Mouse (Mus musculus) forebrain, embryonic 13.5 days (tissue): ENCODE results near the gene Ptpa. TPM values are rescaled to one million over a fixed set of nuclear protein-coding genes. Genes with fewer than 3 reads are reported as not detected.

Experiments used
- ATAC-seq: fragments of 200-750 bp; cut with Nextera tagmentation; 2 replicates; pipeline ENCODE4 v1.8.0; 2017
- H3K27ac ChIP-seq: fragments of 300-500 bp; sonication (generic); 2 replicates; pipeline ENCODE4 v1.5.1; 2015; ENCODE audit warnings: inconsistent platforms, mild to moderate bottlenecking, moderate library complexity
- H3K27me3 ChIP-seq: fragments of 300-500 bp; sonication (generic); 2 replicates; pipeline ENCODE4 v1.6.1; 2015; ENCODE audit warnings: mild to moderate bottlenecking, inconsistent platforms
- H3K36me3 ChIP-seq: fragments of 300-500 bp; sonication (generic); 2 replicates; pipeline ENCODE4 v1.6.1; 2015; ENCODE audit warnings: mild to moderate bottlenecking, inconsistent platforms; ENCODE audit not compliant: poor library complexity, severe bottlenecking
- H3K4me1 ChIP-seq: fragments of 300-500 bp; sonication (generic); 2 replicates; pipeline ENCODE4 v1.6.1; 2015; ENCODE audit warnings: inconsistent platforms
- H3K4me2 ChIP-seq: fragments of 300-500 bp; sonication (generic); 2 replicates; pipeline ENCODE4 v1.6.1; 2015; ENCODE audit warnings: inconsistent platforms, mild to moderate bottlenecking, moderate library complexity
- H3K4me3 ChIP-seq: fragments of 300-500 bp; sonication (generic); 2 replicates; pipeline ENCODE4 v1.5.1; 2015; ENCODE audit warnings: mild to moderate bottlenecking, inconsistent platforms
- H3K9ac ChIP-seq: fragments of 300-500 bp; sonication (generic); 2 replicates; pipeline ENCODE4 v1.6.1; 2015; ENCODE audit warnings: mild to moderate bottlenecking, inconsistent platforms
- H3K9me3 ChIP-seq: fragments of 300-500 bp; sonication (generic); replicated peaks from 2 replicates; pipeline ENCODE4 v1.6.1; 2016; ENCODE audit warnings: inconsistent platforms
- WGBS: fragments of 180-500 bp; shearing (Covaris S2); methylation state at CpG from one replicate; pipeline ENCODE4 v1.1.7; 2015; 5-methylcytosine and 5-hydroxymethylcytosine counted together
- polyA plus RNA-seq: library from polyadenylated mRNA; unstranded; fragments of >200 nt; fragmentation: Nextera tagmentation; extraction: Ambion mirVana; gene quantifications from 2 replicates; pipeline ENCODE4 v1.2.1, GENCODE M21; 2015

Ptpa gene
- polyA plus RNA-seq, 1 experiment from 2014 or later = 126 TPM

- no peak for ATAC-seq
Measured at GRCm38 (mm10) chr2:30453570-30453969, 37.7 kb downstream of the Ptpa start.

GRCm38 (mm10) chr2:30454587-30454986 is 38.7 kb downstream of the Ptpa start:
- no peaks in the 10 kb centered on the region for H3K4me1 ChIP-seq
- WGBS = 81% methylated on average over 5 of the region's 5 CpGs
- H3K27me3 ChIP-seq = no peaks in the 10 kb centered on the region
- H3K36me3 ChIP-seq = peaks cover 12% of the 10 kb centered on the region
- H3K27ac ChIP-seq = no peak overlapping the region
- no peak overlapping the region for H3K4me2 ChIP-seq
- no peak overlapping the region for H3K4me3 ChIP-seq
- no peak for ATAC-seq
- no peaks in the 10 kb centered on the region for H3K9me3 ChIP-seq
- H3K9ac ChIP-seq = no peak overlapping the region

More at GRCm38 (mm10) chr2:30453570-30453969, 37.7 kb downstream of the Ptpa start:
- Histone ChIP-seq H3K9ac (no peak overlapping the region), H3K4me2 (no peak overlapping the region), H3K27ac (no peak overlapping the region; the same call in 1 of the 2 replicates), H3K9me3 (no peaks in the 10 kb centered on the region), H3K4me1 (no peaks in the 10 kb centered on the region), H3K4me3 (no peak overlapping the region), H3K36me3 (peaks cover 17% of the 10 kb centered on the region), H3K27me3 (no peaks in the 10 kb centered on the region)
- WGBS = 84% methylated on average over 3 of the region's 3 CpGs

GRCm38 (mm10) chr2:30456104-30456980 is 40.5 kb downstream of the Ptpa start:
- no peaks in the 10 kb centered on the region for H3K36me3 ChIP-seq
- H3K4me3 ChIP-seq = no peak overlapping the region
- no peaks in the 10 kb centered on the region for H3K9me3 ChIP-seq
- H3K9ac ChIP-seq = no peak overlapping the region
- 83% methylated on average over 13 of the region's 13 CpGs for WGBS
- no peaks in the 10 kb centered on the region for H3K27me3 ChIP-seq
- no peak overlapping the region for H3K4me2 ChIP-seq
- no peak overlapping the region for H3K27ac ChIP-seq
- no peaks in the 10 kb centered on the region for H3K4me1 ChIP-seq
- no peak for ATAC-seq

DNA sequence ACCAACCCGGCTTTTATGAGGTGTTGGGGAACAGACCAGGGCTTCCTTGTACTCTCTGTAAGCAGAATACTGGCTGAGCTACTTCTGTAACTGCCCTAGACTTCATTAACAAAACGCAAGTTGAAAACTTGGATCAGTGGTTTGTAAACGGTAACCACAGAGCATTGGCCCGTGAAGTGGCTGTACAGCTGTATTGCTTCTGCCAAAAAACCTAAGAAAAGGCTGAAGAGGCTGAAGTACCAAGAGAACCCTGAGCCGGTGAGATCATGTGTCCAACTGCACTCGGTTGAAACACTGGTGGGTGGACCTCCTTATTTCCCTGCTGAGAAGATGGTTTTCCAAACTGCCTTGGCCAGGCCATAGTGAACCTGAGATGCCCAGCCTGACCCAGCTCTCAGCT is 42.5 kb downstream of the Ptpa start:
- ATAC-seq = no peak
- Histone ChIP-seq H3K27me3 (no peaks in the 10 kb centered on the region), H3K4me1 (peaks cover 5% of the 10 kb centered on the region), H3K27ac (no peak overlapping the region), H3K4me3 (no peak overlapping the region), H3K36me3 (no peaks in the 10 kb centered on the region), H3K9ac (no peak overlapping the region), H3K4me2 (no peak overlapping the region), H3K9me3 (no peaks in the 10 kb centered on the region)
- 86% methylated on average over 6 of the region's 6 CpGs for WGBS

- no peak overlapping the region for H3K4me2 ChIP-seq
- H3K9ac ChIP-seq = no peak overlapping the region
- no peaks in the 10 kb centered on the region for H3K27me3 ChIP-seq
- H3K36me3 ChIP-seq = no peaks in the 10 kb centered on the region
- no peak overlapping the region for H3K27ac ChIP-seq
- peaks cover 14% of the 10 kb centered on the region for H3K4me1 ChIP-seq
- no peaks in the 10 kb centered on the region for H3K9me3 ChIP-seq
- H3K4me3 ChIP-seq = no peak overlapping the region
- WGBS = 88% methylated on average over 6 of the region's 6 CpGs
- ATAC-seq = no peak
Measured at GRCm38 (mm10) chr2:30459241-30459640, 43.4 kb downstream of the Ptpa start.

GRCm38 (mm10) chr2:30463341-30463761 is 47.5 kb downstream of the Ptpa start:
- Histone ChIP-seq H3K27ac (peak overlapping the region; percentile 35), H3K4me3 (no peak overlapping the region), H3K36me3 (no peaks in the 10 kb centered on the region)

DNA sequence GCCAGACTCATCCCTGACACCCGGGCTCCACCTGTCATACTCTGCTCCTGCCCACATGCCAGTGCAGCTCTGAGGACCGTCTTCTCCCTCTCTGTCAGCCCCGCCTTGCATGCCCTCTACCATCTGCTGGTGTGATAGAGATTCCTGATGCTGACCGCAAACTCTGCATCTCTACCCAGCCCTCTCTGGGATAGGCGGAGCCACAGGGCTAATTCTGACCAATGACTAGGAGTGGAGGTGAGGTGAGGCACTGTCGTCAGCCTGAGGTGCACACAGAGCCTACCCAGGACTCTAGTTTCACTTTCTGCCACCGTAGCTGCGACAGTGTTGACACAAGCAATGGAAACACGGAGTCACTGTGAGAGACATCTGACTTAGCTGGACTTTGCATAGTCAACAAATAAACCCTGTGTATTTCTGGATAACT is 48.1 kb downstream of the Ptpa start:
- Histone ChIP-seq H3K4me1 (peaks cover 15% of the 10 kb centered on the region), H3K27me3 (no peaks in the 10 kb centered on the region; the same call in 1 of the 2 replicates), H3K9ac (peak overlapping the region; percentile 50), H3K4me3 (peak overlapping the region; percentile 23), H3K4me2 (peak overlapping the region; percentile 54), H3K27ac (peak overlapping the region; percentile 35), H3K36me3 (no peaks in the 10 kb centered on the region), H3K9me3 (no peaks in the 10 kb centered on the region)
- ATAC-seq = peak; percentile 77
- WGBS = 2% methylated on average over 9 of the region's 9 CpGs

More at GRCm38 (mm10) chr2:30463341-30463761, 47.5 kb downstream of the Ptpa start:
- Histone ChIP-seq H3K4me1 (peaks cover 15% of the 10 kb centered on the region), H3K27me3 (no peaks in the 10 kb centered on the region), H3K9ac (peak overlapping the region; percentile 50; the same call in 1 of the 2 replicates), H3K4me2 (peak overlapping the region; percentile 54), H3K9me3 (no peaks in the 10 kb centered on the region)
- ATAC-seq = no peak
- WGBS = 27% methylated on average over 5 of the region's 5 CpGs

- Histone ChIP-seq H3K9me3 (no peaks in the 10 kb centered on the region), H3K9ac (peak overlapping the region; percentile 50; the same call in 1 of the 2 replicates), H3K4me1 (peaks cover 19% of the 10 kb centered on the region), H3K27me3 (no peaks in the 10 kb centered on the region; the same call in 1 of the 2 replicates), H3K27ac (no peak overlapping the region), H3K4me3 (no peak overlapping the region), H3K4me2 (peak overlapping the region; percentile 54), H3K36me3 (no peaks in the 10 kb centered on the region)
- 69% methylated on average over 5 of the region's 5 CpGs for WGBS
- ATAC-seq = no peak
Measured at GRCm38 (mm10) chr2:30464411-30464810, 48.6 kb downstream of the Ptpa start.

- Histone ChIP-seq H3K36me3 (no peaks in the 10 kb centered on the region), H3K4me2 (no peak overlapping the region), H3K27ac (no peak overlapping the region), H3K9ac (no peak overlapping the region), H3K4me1 (peaks cover 34% of the 10 kb centered on the region), H3K4me3 (no peak overlapping the region), H3K27me3 (no peaks in the 10 kb centered on the region; the same call in 1 of the 2 replicates), H3K9me3 (no peaks in the 10 kb centered on the region)
- 75% methylated on average over 4 of the region's 4 CpGs for WGBS
- no peak for ATAC-seq
Measured at GRCm38 (mm10) chr2:30466787-30467186, 50.9 kb downstream of the Ptpa start.

GRCm38 (mm10) chr2:30469009-30469408 is 53.2 kb downstream of the Ptpa start:
- H3K27ac ChIP-seq = no peak overlapping the region
- 56% methylated on average over 6 of the region's 6 CpGs for WGBS

DNA sequence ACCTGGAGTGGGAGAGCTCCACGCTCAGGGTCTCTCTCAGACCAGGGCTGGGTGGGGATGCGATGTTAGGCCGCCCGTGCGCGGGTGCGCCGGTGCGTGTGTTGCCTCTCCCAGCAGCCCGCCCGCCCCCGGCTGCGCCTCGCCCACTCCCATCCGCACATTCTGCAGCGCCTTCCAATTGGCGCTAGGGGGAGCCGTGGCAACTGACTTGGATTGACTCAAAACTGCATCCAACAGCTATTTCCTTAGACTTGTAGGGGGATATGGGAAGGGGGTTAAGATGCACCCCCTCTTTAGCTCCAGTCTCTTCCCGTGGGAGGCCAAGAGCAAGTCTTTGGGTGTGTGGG is 53.9 kb downstream of the Ptpa start:
- Histone ChIP-seq H3K4me2 (peak overlapping the region; percentile 97), H3K36me3 (no peaks in the 10 kb centered on the region), H3K4me3 (peak overlapping the region; percentile 85), H3K9ac (peak overlapping the region; percentile 79), H3K27me3 (no peaks in the 10 kb centered on the region; the same call in 1 of the 2 replicates), H3K4me1 (peaks cover 27% of the 10 kb centered on the region), H3K9me3 (no peaks in the 10 kb centered on the region), H3K27ac (peak overlapping the region; percentile 76; the same call in 1 of the 2 replicates)
- peak; percentile 39 for ATAC-seq
- under 1% methylated on average over 19 of the region's 19 CpGs for WGBS

More at GRCm38 (mm10) chr2:30469009-30469408, 53.2 kb downstream of the Ptpa start:
- Histone ChIP-seq H3K4me3 (peak overlapping the region; percentile 85; the same call in 1 of the 2 replicates), H3K9ac (peak overlapping the region; percentile 79), H3K9me3 (no peaks in the 10 kb centered on the region), H3K4me1 (peaks cover 25% of the 10 kb centered on the region), H3K27me3 (no peaks in the 10 kb centered on the region; the same call in 1 of the 2 replicates), H3K36me3 (no peaks in the 10 kb centered on the region), H3K4me2 (peak overlapping the region; percentile 97)
- ATAC-seq = no peak

- peak overlapping the region; percentile 79 for H3K9ac ChIP-seq
- WGBS = 1% methylated on average over 46 of the region's 46 CpGs
- H3K4me2 ChIP-seq = peak overlapping the region; percentile 97
- no peaks in the 10 kb centered on the region; the same call in 1 of the 2 replicates for H3K27me3 ChIP-seq
- peak overlapping the region; percentile 85 for H3K4me3 ChIP-seq
- no peaks in the 10 kb centered on the region for H3K36me3 ChIP-seq
- peaks cover 32% of the 10 kb centered on the region for H3K4me1 ChIP-seq
- H3K27ac ChIP-seq = peak overlapping the region; percentile 76
- H3K9me3 ChIP-seq = no peaks in the 10 kb centered on the region
- peak; percentile 3 for ATAC-seq
Measured at GRCm38 (mm10) chr2:30470143-30470946, 54.5 kb downstream of the Ptpa start.
